Mouse (Mus musculus) leukemia stem cell, adult 10-12 weeks (primary cell): ENCODE measurements around the gene Prr18. TPM values are rescaled to one million over a fixed set of nuclear protein-coding genes. Genes with fewer than 3 reads are reported as not detected.

Experiments
- polyA plus RNA-seq: library from polyadenylated mRNA; stranded (reverse); fragments of >175 nt; gene quantifications from 2 replicates; pipeline ENCODE4 v1.2.3, GENCODE M21; 2012; ENCODE audit warnings: low replicate concordance

The Prr18 gene
- polyA plus RNA-seq: 0.69 and 1.7 TPM in 2 replicates

GRCm38 (mm10) chr17:8337159-8337558 lies at the start of gene Prr18:
Gene Prr18 (plus strand): TSS chr17:8337459.

DNA sequence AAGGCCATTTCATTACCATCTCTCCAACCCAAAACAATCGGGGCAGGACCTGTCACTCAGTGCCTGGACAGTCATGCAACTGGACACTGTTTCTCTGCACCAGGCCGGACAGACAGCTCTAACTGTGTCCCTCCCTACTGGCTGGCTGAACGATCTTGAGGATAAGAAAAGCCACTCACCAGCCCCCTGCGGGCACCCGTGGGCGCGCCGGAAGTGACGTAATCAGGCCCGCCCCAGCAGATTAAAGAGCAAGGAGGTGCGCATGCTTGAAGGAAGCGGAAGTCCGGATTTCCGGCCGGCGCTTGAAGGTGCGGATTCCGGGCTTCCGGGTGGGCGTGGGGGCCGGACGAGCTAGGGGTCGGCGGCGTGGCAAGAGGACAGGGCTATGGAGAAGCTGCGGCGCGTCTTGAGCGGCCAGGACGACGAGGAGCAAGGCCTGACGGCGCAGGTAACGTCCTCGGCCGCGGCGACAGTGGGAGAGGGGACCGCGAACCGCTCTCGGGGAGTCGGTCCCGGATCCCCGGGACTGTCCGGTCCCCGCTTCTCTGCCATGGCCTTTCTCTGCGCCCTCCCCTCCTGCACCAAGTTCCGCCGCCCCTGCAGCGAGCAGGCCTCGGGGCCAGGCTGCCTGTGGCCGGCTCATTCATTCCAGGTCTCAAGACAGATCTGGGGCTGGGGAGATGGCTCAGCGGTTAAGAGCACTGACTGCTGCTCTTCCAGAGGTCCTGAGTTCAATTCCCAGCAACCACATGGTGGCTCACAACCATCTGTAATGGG lies 26.2 kb upstream of the Prr18 start, which contains the start of gene Sft2d1:
Sft2d1 (plus strand) TSS at position 265 of the 777 bp plus-strand sequence.

DNA sequence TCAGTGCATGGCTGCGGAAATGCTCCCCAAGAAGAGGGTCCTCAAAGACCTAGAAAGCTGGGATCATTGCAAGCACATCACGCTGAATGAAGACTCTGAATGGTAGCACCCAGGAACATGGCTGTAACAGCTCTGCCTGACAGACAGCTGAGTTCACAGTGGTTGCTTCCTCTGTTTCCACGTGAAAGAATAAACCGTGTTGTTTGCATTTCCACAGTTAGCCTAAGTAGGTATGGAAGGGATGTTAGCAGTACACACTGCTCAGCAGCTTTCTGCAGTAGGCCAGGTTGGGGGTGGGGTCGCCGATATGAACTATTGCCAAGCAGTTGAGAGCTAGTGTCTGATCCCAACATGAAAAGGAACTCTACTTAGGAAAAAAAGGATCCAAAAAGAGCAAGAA lies 18.4 kb downstream of the Prr18 start, which contains the start of gene T2:
T2 (plus strand) TSS at position 301 of the 400 bp plus-strand sequence.

Other genes with a start within 250 kb of the Prr18 start
- 0.46 TPM in 1 of 2 replicates, not detected in the other for gene Gm49673, start 189.7 kb upstream of the Prr18 start, polyA plus RNA-seq
- gene Rnaset2a, start 189.4 kb upstream of the Prr18 start, polyA plus RNA-seq: 28.1 and 39.2 TPM in 2 replicates
- 2.4 and 15.9 TPM in 2 replicates for gene Fgfr1op, start 172.0 kb upstream of the Prr18 start, polyA plus RNA-seq
- gene Ccr6, start 101.4 kb upstream of the Prr18 start, polyA plus RNA-seq: 0.24 and 3.6 TPM in 2 replicates
- 8.3 and 24.1 TPM in 2 replicates for gene Mpc1, start 54.6 kb upstream of the Prr18 start, polyA plus RNA-seq
- 53.5 and 227 TPM in 2 replicates for gene Sft2d1, start 26.4 kb upstream of the Prr18 start, polyA plus RNA-seq
- not detected in 2 replicates for gene T2, start 18.5 kb downstream of the Prr18 start, polyA plus RNA-seq
- gene T, start 97.0 kb downstream of the Prr18 start, polyA plus RNA-seq: not detected in 2 replicates
- 2.4 and 3.6 TPM in 2 replicates for gene Pde10a, start 187.9 kb downstream of the Prr18 start, polyA plus RNA-seq
- not detected in 2 replicates for gene Gm17087, start 229.5 kb downstream of the Prr18 start, polyA plus RNA-seq